Mouse (Mus musculus) WW6 (cell line): ENCODE measurements around the gene Farp2.

Source experiments
- DNase-seq: peaks from one replicate; pipeline ENCODE4 v3.0.0-alpha.2; 2013; ENCODE audit warnings: low read depth, low spot score

The Farp2 gene

GRCm38 (mm10) chr1:93563224-93563623, 51.3 kb downstream of the Farp2 start:
- DNase-seq, result no peak

GRCm38 (mm10) chr1:93563649-93564048, 51.8 kb downstream of the Farp2 start:
- DNase-seq, result no peak

- DNase-seq, result no peak
Measured at GRCm38 (mm10) chr1:93564781-93565180, 52.9 kb downstream of the Farp2 start.

GRCm38 (mm10) chr1:93567013-93567412, 55.1 kb downstream of the Farp2 start:
- no peak for DNase-seq

GRCm38 (mm10) chr1:93567717-93568497, 56.0 kb downstream of the Farp2 start:
- DNase-seq, result no peak

- DNase-seq, result peak; percentile 22
Measured at GRCm38 (mm10) chr1:93577066-93577465, 65.2 kb downstream of the Farp2 start.

- no peak for DNase-seq
Measured at GRCm38 (mm10) chr1:93577861-93578260, 66.0 kb downstream of the Farp2 start.

- DNase-seq, result no peak
Measured at GRCm38 (mm10) chr1:93581545-93581944, 69.7 kb downstream of the Farp2 start.

- no peak for DNase-seq
Measured at GRCm38 (mm10) chr1:93588346-93588745, 76.5 kb downstream of the Farp2 start.

GRCm38 (mm10) chr1:93593960-93594359, 82.1 kb downstream of the Farp2 start:
- no peak for DNase-seq

- no peak for DNase-seq
Measured at GRCm38 (mm10) chr1:93595916-93596315, 84.0 kb downstream of the Farp2 start.

- no peak for DNase-seq
Measured at GRCm38 (mm10) chr1:93602911-93603310, 91.0 kb downstream of the Farp2 start.

GRCm38 (mm10) chr1:93603921-93604320, 92.0 kb downstream of the Farp2 start:
- no peak for DNase-seq

- DNase-seq, result no peak
Measured at GRCm38 (mm10) chr1:93607090-93608083, 95.5 kb downstream of the Farp2 start.

- DNase-seq, result no peak
Measured at GRCm38 (mm10) chr1:93608696-93609245, 96.9 kb downstream of the Farp2 start.

GRCm38 (mm10) chr1:93609762-93610161, 97.9 kb downstream of the Farp2 start:
- no peak for DNase-seq

- DNase-seq, result no peak
Measured at GRCm38 (mm10) chr1:93618059-93618748, 106.3 kb downstream of the Farp2 start.

- no peak for DNase-seq
Measured at GRCm38 (mm10) chr1:93618948-93619347, 107.1 kb downstream of the Farp2 start.

GRCm38 (mm10) chr1:93624502-93624901, 112.6 kb downstream of the Farp2 start:
- no peak for DNase-seq

- DNase-seq, result no peak
Measured at GRCm38 (mm10) chr1:93630796-93631195, 118.9 kb downstream of the Farp2 start.

- no peak for DNase-seq
Measured at GRCm38 (mm10) chr1:93632723-93633122, 120.8 kb downstream of the Farp2 start.
